Mouse (Mus musculus) liver, adult 2 months (tissue): ENCODE data around the gene Map4k2. TPM values are rescaled to one million over a fixed set of nuclear protein-coding genes. Genes with fewer than 3 reads are reported as not detected.
A peak's percentile ranks its signal among the peaks of the same experiment; 100 is the strongest.

Source experiments
- DNase-seq: peaks from one replicate; pipeline ENCODE4 v3.0.0-alpha.2; 2011; ENCODE audit warnings: low read depth, low spot score; ENCODE audit errors: extremely low read depth
- H3K27ac ChIP-seq: fragments of 200-500 bp; replicated peaks from 2 replicates; pipeline ENCODE4 v1.5.1; 2012; ENCODE audit warnings: low read depth, mild to moderate bottlenecking, control low read depth, inconsistent platforms, low read length; ENCODE audit not compliant: insufficient read depth
- H3K27me3 ChIP-seq: fragments of 200-500 bp; 2 replicates; pipeline ENCODE4 v1.6.1; 2012; ENCODE audit warnings: mild to moderate bottlenecking, moderate library complexity, low read length, inconsistent platforms; ENCODE audit not compliant: control insufficient read depth, insufficient read depth
- H3K36me3 ChIP-seq: fragments of 200-500 bp; 2 replicates; pipeline ENCODE4 v1.6.1; 2012; ENCODE audit warnings: low read length, inconsistent platforms; ENCODE audit not compliant: control insufficient read depth, insufficient read depth
- H3K4me1 ChIP-seq: fragments of 200-500 bp; 2 replicates; pipeline ENCODE4 v1.6.1; 2011; ENCODE audit warnings: low read length; ENCODE audit not compliant: control insufficient read depth, insufficient read depth
- H3K4me3 ChIP-seq: fragments of 200-500 bp; 2 replicates; pipeline ENCODE4 v1.5.1; 2011; ENCODE audit warnings: low read depth, mild to moderate bottlenecking, control low read depth, low read length, moderate library complexity; ENCODE audit not compliant: insufficient read depth
- H3K79me2 ChIP-seq: fragments of 200-500 bp; 2 replicates; pipeline ENCODE4 v1.6.1; 2012; ENCODE audit warnings: inconsistent platforms, mild to moderate bottlenecking, low read length, moderate library complexity; ENCODE audit not compliant: control insufficient read depth, insufficient read depth
- H3K9ac ChIP-seq: fragments of 200-500 bp; 2 replicates; pipeline ENCODE4 v1.6.1; 2012; ENCODE audit warnings: low read depth, mild to moderate bottlenecking, control low read depth, inconsistent platforms, low read length
- CTCF ChIP-seq: fragments of 200-500 bp; IDR thresholded peaks from 2 replicates; pipeline ENCODE4 v1.5.1; 2011; ENCODE audit warnings: low read depth, low read length, control low read depth
- POLR2A ChIP-seq: fragments of 200-500 bp; IDR thresholded peaks from 2 replicates; pipeline ENCODE4 v1.6.1; 2011; ENCODE audit warnings: low read length, control low read depth; ENCODE audit not compliant: insufficient read depth; ENCODE audit errors: extremely low read depth
- WGBS: fragments of 180-500 bp; shearing (Covaris S2); methylation state at CpG from one replicate; pipeline ENCODE4 v1.1.7; 2018; 5-methylcytosine and 5-hydroxymethylcytosine counted together
- polyA plus RNA-seq: library from polyadenylated mRNA; depleted of rRNA; stranded (reverse); fragments of >200 nt; gene quantifications from 2 replicates; pipeline ENCODE4 v1.2.3, GENCODE M21; 2012
- total RNA-seq: library from RNA; depleted of rRNA; stranded (reverse); fragments of >200 nt; gene quantifications from 2 replicates; pipeline ENCODE4 v1.2.3, GENCODE M21; 2014

Gene Map4k2
- total and polyA plus RNA-seq, 2 experiments, result 12.8 to 39.1 TPM

DNA sequence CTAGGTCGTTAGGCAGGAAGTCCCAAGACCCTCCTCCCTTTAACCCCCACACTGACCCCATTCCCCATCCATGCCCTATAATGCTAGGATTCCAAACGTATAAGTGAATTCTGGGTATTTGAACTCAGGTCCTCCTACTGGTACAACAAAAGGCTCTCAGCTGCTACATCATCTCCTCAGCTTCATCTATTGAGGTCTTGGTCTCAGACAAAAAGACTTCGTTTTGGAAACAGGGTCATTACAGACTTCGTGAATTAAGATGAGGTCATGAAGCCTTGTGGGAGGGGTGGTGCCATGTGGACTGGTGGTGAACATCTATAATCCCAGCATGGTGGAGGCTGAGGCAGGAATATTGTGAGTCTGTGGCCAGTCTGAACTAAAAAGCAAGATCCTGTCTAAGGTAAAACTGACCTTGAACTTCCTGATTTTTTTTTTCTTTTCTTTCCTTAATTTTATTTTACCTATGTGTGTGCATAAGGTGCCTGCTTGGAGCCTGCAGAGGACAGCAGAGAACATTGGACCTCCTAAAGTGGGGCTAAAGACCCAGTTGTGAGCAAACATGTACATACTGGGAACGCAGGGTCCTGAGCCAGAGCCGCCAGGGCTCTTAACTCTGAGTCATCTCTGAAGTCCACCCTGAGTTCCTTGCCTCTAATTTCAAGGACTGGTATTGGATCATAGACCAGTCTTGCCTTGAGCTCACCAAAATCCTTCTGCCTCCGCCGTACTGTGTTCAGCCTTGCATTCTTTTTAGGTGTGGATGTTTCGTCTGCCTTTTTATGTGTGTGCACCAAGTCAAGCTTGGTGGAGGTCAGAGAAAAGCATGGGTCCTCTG lies 7.0 kb upstream of the Map4k2 start:
- 72% methylated on average over 9 of the region's 9 CpGs for WGBS
- DNase-seq, result no peak

GRCm38 (mm10) chr19:6334673-6335457 lies 6.1 kb upstream of the Map4k2 start, which contains the start of gene Men1:
Gene Men1 (plus strand): TSS chr19:6334979.
- peak; percentile 99 for DNase-seq
- H3K4me1 ChIP-seq, result peaks cover 10% of the 10 kb centered on the region
- peak within 1 kb of the TSS; percentile 79 for H3K4me3 ChIP-seq
- H3K79me2 ChIP-seq, result peaks cover 3% of the 10 kb centered on the region; the same call in 1 of the 2 replicates
- TF ChIP-seq POLR2A (peak; percentile 55; the same call in 1 of the 2 replicates), CTCF (no peak)
- no peaks in the 10 kb centered on the region for H3K27me3 ChIP-seq
- WGBS, result under 1% methylated on average over 43 of the region's 43 CpGs
- peak within 1 kb of the TSS; percentile 92 for H3K27ac ChIP-seq
- peak within 1 kb of the TSS; percentile 93 for H3K9ac ChIP-seq
- peaks cover 4% of the 10 kb centered on the region; the same call in 1 of the 2 replicates for H3K36me3 ChIP-seq

More for the DNA sequence above, 7.0 kb upstream of the Map4k2 start:
- TF ChIP-seq POLR2A (no peak), CTCF (no peak)
- Histone ChIP-seq H3K4me1 (peaks cover 10% of the 10 kb centered on the region), H3K79me2 (peaks cover 3% of the 10 kb centered on the region; the same call in 1 of the 2 replicates), H3K4me3 (no peak overlapping the region), H3K27ac (peak overlapping the region; percentile 92), H3K9ac (peak overlapping the region; percentile 63), H3K27me3 (no peaks in the 10 kb centered on the region), H3K36me3 (peaks cover 4% of the 10 kb centered on the region; the same call in 1 of the 2 replicates)

DNA sequence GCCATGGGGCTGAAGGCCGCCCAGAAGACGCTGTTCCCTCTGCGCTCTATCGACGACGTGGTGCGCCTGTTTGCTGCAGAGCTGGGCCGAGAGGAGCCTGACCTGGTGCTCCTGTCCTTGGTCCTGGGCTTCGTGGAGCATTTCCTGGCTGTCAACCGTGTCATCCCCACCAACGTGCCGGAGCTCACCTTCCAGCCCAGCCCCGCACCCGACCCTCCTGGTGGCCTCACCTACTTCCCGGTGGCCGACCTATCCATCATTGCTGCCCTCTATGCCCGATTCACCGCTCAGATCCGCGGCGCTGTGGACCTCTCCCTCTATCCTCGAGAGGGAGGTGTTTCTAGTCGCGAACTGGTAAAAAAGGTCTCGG lies 5.5 kb upstream of the Map4k2 start:
- Histone ChIP-seq H3K79me2 (peaks cover 3% of the 10 kb centered on the region; the same call in 1 of the 2 replicates), H3K27me3 (no peaks in the 10 kb centered on the region), H3K27ac (peak overlapping the region; percentile 20; the same call in 1 of the 2 replicates), H3K36me3 (peaks cover 4% of the 10 kb centered on the region; the same call in 1 of the 2 replicates), H3K4me1 (peaks cover 10% of the 10 kb centered on the region), H3K4me3 (peak overlapping the region; percentile 79), H3K9ac (peak overlapping the region; percentile 93)
- TF ChIP-seq CTCF (no peak), POLR2A (no peak)
- DNase-seq, result no peak
- WGBS, result 1% methylated on average over 25 of the region's 25 CpGs

DNA sequence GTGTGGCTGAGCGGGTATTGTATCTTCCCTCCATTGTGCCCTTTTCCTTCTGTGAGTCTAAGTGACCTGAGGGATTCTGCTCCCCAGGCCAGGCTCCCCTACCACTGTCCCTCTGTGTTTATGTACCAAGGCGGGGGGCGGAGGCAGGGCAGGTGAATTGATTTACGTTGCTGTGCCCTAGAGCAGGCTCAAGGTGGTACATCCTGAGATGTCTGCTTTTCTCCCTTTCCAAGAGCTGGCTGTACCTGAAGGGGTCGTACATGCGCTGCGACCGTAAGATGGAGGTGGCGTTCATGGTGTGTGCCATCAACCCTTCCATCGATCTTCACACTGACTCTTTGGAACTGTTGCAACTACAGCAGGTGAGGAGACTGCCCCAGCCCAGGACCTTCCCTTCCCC lies 4.0 kb upstream of the Map4k2 start:
- 97% methylated on average over 10 of the region's 10 CpGs for whole genome bisulfite sequencing
- Histone ChIP-seq H3K79me2 (peaks cover 3% of the 10 kb centered on the region; the same call in 1 of the 2 replicates), H3K9ac (no peak overlapping the region), H3K4me3 (no peak overlapping the region), H3K27me3 (no peaks in the 10 kb centered on the region), H3K27ac (no peak overlapping the region), H3K36me3 (peaks cover 4% of the 10 kb centered on the region; the same call in 1 of the 2 replicates), H3K4me1 (peaks cover 11% of the 10 kb centered on the region)
- no peak for DNase-seq
- no peak for TF ChIP-seq POLR2A
- TF ChIP-seq CTCF, result no peak

DNA sequence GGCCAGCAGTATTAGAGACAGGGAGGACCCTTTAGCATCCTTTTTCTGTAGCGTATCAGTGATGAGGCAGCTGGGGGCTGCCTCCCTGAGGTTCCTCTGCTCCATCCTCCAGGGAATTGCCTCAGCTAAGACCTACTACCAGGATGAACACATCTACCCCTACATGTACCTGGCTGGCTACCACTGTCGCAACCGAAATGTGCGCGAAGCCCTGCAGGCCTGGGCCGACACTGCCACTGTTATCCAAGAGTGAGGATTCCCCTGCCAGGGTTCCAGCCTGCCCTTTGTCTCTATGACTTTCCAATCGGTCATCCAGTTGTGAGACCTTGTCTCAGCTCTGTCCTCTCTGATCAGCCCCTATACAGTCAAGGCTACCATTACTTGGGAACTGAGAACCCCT lies 2.8 kb upstream of the Map4k2 start:
- no peak overlapping the region for H3K27ac ChIP-seq
- peaks cover 4% of the 10 kb centered on the region; the same call in 1 of the 2 replicates for H3K36me3 ChIP-seq
- H3K9ac ChIP-seq, result no peak overlapping the region
- no peaks in the 10 kb centered on the region for H3K27me3 ChIP-seq
- DNase-seq, result no peak
- H3K4me1 ChIP-seq, result peaks cover 11% of the 10 kb centered on the region
- TF ChIP-seq POLR2A (no peak), CTCF (no peak)
- H3K4me3 ChIP-seq, result no peak overlapping the region
- H3K79me2 ChIP-seq, result peaks cover 3% of the 10 kb centered on the region; the same call in 1 of the 2 replicates
- 89% methylated on average over 7 of the region's 7 CpGs for WGBS
